Mouse (Mus musculus): ENCODE measurements around the gene Pcca.

Gene Pcca

GRCm38 (mm10) chr14:122936460-122936859, 402.3 kb downstream of the Pcca start:
- DNase-seq (ENCODE audit: low read depth, low spot score) = no peak

Measured in CD4-positive, CD25-positive, alpha-beta regulatory T cell, adult 2 months (primary cell).